Mouse (Mus musculus) liver, adult (tissue): ENCODE measurements around the gene Cadm2.

Experiments used
- GATA4 ChIP-seq: IDR thresholded peaks from 2 replicates; pipeline ENCODE4 v1.6.1; 2014; ENCODE audit warnings: mild to moderate bottlenecking, low read length; ENCODE audit not compliant: insufficient replicate concordance

The Cadm2 gene

GRCm38 (mm10) chr16:67346621-67347290, 274.0 kb downstream of the Cadm2 start:
- no peak for TF ChIP-seq GATA4

- TF ChIP-seq GATA4: no peak
Measured at GRCm38 (mm10) chr16:67344194-67344593, 276.5 kb downstream of the Cadm2 start.

DNA sequence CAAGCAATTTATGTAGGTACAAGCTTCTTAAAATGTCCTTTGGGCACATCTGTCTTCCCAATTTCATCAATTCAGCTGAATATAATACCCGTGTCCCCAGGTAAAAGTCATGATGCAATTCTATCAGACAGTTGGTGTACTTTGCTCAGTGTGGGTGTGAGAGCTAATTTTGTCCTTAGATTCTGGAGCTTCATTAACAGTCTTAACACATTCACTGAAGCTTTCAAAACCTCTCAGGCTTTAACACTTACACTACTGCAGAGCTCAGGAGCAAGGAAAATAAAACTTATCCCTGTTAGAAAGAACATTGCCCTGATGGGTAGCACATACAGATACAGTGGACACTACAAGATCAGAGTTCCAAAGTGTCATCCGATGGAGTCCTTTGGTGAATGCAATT, 309.7 kb downstream of the Cadm2 start:
- no peak for TF ChIP-seq GATA4

DNA sequence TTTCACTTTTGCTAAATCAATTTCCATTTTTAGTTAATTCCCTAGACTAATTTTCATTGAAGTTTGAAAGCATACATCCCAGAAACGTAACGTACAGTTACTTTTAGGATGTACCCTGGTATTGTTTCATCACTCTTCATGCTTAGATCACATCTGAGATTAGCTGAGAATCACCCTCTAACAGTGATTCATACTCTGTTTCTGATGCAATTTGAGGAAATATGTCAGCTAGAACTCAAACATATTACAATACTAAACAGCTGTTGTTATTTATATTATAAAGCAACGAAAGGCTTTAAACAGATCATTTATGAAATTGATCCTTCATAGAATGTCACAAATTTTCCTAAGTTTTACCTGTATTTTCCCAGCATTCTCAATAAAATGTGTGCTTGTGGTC, 336.0 kb downstream of the Cadm2 start:
- TF ChIP-seq GATA4: no peak

DNA sequence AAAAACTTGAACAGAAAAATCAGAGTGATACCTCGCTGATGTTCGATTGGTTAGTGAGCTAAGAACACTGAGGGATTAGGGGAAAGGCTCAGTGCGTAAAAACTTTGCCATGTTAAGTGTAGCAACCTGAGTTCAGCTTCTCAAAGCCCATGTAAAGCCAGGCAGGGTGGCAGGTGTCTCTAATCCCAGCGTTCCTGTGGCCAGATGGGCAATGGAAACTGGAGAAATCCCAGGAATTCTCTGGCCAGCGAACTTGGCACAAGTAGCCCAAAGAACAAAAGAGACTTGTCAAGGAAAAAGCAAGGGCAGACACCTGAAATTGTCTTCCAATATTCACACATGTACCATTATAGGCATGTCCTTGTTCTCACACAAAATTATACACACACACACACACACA, 377.1 kb downstream of the Cadm2 start:
- no peak for TF ChIP-seq GATA4

- no peak for TF ChIP-seq GATA4
Measured at GRCm38 (mm10) chr16:67234862-67235261, 385.8 kb downstream of the Cadm2 start.

DNA sequence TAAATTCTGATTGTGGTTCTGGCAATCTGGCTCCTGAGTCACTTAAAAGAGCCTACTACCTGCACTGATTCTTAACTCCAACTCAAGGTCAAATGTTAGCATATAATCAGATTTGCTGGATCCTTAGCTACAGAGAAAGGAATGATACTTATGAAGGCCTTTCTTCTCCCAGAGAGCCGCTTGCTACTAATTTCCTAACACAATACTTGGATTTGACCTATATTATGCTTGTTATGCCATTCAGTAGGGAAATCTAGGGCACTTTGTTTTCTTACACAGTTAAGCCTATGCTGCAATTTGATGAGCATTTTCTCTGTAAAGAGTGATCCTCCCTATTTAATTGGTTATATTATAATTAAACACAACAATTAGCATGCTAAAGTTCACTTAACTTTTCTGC, 394.0 kb downstream of the Cadm2 start:
- TF ChIP-seq GATA4: no peak

DNA sequence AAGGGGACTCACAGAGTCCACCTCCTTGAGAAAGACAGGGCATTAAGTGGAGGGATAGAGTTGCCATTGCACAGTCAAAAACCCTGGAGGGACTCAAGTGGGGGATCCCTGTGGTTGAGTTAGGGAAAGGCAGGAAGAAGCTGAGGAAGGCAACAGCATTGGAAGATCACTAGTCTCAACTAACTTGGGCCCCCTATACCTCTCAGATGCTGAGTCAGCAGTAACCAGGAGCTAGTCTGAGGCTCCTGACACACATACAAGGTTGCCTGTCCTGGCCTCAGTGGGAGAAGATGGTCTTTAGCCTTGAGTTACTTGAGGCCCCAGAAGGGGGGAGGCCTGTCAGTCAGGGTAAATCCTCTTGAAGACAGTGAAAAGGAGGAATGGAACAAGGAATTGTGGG, 417.4 kb downstream of the Cadm2 start:
- TF ChIP-seq GATA4: no peak

DNA sequence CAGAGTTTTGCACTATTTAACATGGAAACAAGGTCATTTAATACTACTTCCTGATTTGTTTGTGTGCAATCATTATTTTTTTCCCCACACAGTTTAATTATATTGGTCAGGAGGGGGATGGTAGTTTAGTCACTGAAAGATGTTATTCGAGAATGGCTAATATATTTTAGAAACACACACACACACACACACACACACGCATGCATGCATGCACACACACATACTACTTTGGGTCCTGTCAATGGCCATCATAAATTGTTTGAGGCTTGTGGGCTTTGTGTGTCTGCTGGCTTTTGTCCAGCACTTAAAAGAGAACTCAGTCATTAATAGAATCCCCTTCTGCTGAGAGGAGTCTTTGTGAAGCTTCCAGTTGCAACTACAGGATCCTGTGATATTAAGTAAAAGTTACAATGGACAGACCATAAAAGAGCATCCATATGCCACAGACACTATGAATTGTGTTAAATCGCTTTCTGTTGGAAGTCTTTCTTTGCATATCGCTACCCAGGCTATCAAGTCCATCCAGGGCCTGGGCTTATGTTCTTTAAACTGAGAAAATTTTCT, 427.8 kb downstream of the Cadm2 start:
- TF ChIP-seq GATA4: no peak

GRCm38 (mm10) chr16:67192395-67192794, 428.3 kb downstream of the Cadm2 start:
- TF ChIP-seq GATA4: no peak

GRCm38 (mm10) chr16:67186322-67186721, 434.4 kb downstream of the Cadm2 start:
- no peak for TF ChIP-seq GATA4

GRCm38 (mm10) chr16:67182958-67183357, 437.8 kb downstream of the Cadm2 start:
- TF ChIP-seq GATA4: no peak

DNA sequence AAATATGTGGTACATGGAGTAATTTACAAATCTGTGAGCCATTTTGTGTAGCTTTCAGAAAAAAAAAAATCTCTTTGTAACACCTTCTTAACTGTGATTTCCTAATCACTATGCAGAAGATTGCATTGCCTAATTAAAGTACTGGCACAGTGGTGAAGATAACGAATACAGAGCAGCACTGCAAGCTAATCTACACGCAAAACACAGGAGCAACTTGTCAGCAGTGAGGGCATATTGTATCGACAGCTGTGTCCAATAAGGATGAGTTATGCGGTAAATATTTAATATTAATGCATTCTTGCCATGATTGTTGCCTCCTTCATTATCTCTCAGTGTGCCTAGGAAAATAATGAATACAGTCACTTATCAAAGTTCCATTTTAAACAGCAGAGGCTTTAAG, 445.3 kb downstream of the Cadm2 start:
- TF ChIP-seq GATA4: no peak

- TF ChIP-seq GATA4: no peak
Measured at GRCm38 (mm10) chr16:67162211-67162790, 458.4 kb downstream of the Cadm2 start.

DNA sequence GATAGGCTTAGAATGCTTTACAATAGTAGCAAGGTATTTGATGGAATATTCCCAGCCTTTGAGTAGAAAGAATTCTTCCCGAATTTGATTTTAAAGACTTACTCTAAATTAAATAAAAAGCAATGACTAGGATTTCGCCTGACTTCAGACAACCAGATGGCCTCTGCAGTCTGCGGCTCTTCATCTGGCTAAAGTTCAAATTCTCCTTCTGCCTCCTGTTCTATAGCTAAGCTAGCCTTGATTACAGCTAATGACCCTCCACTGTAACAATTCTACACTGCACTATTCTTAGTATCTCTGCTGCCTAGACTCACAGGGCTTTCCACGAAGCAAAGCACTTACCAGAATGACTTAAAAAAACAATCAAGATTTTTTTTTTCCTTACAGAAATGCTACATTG, 495.9 kb downstream of the Cadm2 start:
- TF ChIP-seq GATA4: no peak

GRCm38 (mm10) chr16:67122532-67122931, 498.2 kb downstream of the Cadm2 start:
- no peak for TF ChIP-seq GATA4

GRCm38 (mm10) chr16:67121781-67122180, 498.9 kb downstream of the Cadm2 start:
- TF ChIP-seq GATA4: no peak
